Mouse (Mus musculus): ENCODE measurements around the gene Ccnb1. TPM values are rescaled to one million over a fixed set of nuclear protein-coding genes. Genes with fewer than 3 reads are reported as not detected.
"Not testable (repeated sequence)": the region's sequence is repeated elsewhere in the genome, so short reads cannot be mapped to it uniquely, and the experiment has no call there.

The Ccnb1 gene
- total RNA-seq, 2 experiments from 2014 or later, result 4.2 to 4.3 TPM

DNA sequence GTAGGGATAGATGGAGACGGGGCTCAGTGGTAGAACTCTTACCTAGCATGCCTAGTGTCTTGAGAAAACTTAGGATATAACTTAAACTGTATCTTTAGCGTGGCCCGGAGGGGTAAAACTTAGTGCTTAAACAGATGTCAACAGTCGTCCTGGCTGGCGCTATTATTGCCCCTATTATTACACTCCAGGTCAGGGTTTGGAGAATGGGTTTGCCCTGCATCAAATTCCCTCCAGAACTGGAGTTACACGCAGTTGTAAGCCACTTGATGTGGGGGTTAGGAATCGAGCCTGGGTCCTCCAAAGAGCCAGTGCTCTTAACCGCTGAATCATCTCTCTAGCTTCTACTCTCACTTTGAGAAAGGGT lies 10.3 kb downstream of the Ccnb1 start:
- intact Hi-C loops (cut with DNase I; ENCODE audit: low total_unique reads), result no loop called here
- DNase-seq, result no peak

DNA sequence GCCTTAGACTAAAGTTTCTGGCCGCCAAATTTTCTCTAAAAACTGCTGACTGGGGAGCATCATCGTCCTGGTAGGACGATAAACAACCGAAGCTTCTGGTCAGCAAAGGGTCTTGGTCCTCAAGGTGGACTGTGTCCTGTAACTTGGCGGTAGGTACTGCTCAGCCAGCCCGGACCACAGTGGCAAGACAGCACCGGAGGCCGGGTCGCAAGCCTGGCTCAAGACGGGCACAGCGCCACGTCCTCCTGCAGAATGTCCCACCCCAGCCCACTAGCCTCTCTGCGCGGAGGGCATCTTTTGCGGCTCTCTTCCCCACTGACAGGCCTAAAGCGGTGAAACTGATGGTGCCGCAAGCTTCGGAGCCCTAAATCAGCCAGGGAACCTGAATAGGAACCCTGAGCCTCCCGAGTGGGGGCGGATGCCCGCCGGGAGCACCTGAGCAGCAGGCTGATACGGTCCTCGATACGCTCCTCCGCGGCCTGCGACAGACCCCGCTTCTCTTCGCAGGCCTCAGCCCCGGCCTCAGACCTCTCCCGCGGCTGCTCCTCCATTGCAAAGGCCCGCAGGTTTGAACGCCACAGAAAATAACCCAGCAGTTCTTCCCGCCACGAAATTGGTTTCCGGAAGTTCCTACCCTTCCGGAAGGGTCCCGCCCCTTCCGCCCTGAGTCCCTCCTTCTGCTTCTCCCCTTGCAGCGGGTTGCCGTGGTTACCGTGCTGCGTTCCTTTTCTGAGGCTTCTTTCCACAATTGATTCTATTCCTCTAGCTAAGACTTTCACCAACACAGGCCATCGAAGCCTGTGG lies 10.9 kb downstream of the Ccnb1 start, which contains the start of gene Cenph:
TSS of gene Cenph (minus strand) at position 648 of the 804 bp plus-strand sequence.
- DNase-seq, result peak; percentile 82
- intact Hi-C loops (cut with DNase I; ENCODE audit: low total_unique reads), result no loop called here

DNA sequence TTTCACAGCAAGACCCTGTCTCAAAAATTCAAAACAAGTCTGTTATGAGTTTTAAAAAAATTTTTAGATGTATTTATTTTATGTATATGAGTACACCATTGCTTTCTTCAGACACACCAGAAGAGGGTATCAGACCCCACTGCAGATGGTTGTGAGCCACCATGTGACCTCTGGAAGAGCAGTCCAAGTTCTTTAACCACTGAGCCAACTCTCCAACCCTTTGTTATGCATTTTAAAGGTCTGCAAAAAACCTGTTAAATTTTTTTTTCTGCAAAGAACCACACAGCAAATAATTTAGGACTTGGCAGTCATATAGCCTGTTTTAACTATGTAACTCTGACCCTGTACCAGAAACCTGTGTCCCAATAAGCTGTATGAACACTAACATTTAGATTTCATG lies 11.7 kb downstream of the Ccnb1 start:
- no peak for DNase-seq
- intact Hi-C loops (cut with DNase I; ENCODE audit: low total_unique reads), result no loop called here

DNA sequence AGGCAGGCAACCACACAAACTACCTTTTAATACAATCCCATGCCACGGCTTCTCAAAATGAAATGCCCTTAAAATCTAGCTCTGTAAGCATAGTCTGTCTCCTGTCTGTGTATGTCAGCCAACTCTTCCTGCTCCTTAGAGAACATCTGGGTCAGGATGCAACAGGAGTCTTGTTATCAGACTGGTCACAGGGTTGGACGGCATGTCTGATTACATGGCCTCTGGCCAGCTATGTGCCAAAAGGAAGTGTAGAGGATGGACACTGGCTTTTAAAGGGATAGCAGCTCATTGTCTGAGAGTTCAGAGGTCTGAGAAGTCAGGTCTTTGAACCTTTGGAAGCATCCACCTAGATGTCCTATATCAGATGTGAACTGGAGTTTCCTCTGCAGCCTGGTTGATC lies 31.0 kb downstream of the Ccnb1 start:
- no peak for DNase-seq
- intact Hi-C loops (cut with DNase I; ENCODE audit: low total_unique reads), result no loop called here

DNA sequence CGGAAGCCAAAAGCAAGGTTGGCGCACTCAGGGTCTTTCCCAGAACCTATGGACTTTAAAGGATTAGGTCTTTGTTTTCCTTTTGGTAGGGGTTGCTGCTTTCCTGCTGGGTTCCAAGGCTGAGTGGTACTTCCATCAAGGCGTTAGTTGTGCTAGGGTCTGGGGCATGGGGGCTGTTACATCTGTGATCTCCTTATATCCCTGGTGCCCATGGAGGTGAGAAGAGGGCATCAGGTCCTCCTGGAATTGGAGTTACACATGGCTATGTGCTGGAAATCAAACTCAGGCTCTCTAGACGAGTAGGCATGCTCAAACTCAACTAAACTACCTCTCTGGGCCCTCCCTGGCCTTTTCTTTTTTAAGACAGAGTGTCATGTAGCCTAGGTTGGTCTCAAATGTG lies 32.2 kb downstream of the Ccnb1 start:
- no peak for DNase-seq
- intact Hi-C loops (cut with DNase I; ENCODE audit: low total_unique reads), result no loop called here

DNA sequence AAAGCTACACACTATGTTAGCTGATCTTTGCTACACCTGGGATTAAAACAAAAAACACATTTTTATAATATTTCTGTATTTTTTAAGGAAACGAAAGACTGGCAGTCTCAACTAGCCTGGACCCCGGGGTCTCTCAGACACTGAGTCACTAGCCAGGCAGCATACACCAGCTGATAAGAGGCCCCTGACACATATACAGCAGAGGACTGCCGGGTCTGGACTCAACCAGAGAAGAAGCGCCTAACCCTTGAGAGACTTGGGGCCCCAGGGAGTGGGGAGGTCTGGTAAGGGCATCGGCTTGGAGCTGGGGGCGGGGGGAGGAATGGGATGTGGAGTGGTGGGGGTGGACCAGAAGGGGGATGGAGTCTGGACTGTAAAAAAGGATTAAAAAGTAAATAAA lies 33.4 kb downstream of the Ccnb1 start:
- no peak for DNase-seq
- intact Hi-C loops (cut with DNase I; ENCODE audit: low total_unique reads), result no loop called here

DNA sequence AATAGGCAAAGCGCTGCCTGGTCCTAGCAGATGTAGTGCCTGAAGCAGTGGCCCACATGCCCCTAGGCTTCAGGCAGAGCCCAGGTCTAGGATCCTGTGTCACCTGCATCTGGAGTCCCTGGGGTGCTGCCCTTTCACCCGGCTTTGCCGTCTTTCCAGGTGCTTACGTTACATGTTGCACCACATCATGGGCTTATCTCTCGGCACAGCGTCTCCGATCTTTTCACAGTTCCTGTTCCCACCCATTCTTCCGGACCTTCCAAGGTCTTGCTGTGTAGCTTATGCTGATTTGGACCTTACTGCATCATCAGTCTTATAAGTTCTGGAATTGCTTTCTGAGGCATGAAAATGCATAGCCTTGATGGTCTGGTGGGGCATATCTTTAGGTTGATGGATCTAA lies 33.8 kb downstream of the Ccnb1 start:
- no peak for DNase-seq
- intact Hi-C loops (cut with DNase I; ENCODE audit: low total_unique reads), result no loop called here

DNA sequence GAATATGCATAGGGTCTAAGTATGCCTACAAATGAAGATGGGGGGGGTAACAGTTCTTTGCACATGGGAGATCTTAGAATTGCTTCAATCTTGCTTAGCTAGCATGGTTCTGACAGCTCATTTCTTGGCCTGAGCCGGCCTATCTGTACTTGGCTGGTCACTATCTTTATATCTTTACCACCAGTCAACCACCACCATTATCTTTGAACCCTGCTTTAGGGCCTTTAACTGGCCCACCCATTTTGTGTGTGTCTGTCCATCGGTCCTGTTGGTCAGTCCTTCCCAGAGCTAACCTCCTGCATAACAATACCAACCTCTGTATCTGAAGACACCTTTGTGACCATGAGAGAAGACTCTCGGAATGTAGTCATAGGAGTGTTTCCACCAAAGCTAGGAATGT lies 35.0 kb downstream of the Ccnb1 start:
- intact Hi-C loops (cut with DNase I; ENCODE audit: low total_unique reads), result no loop called here
- no peak for DNase-seq

DNA sequence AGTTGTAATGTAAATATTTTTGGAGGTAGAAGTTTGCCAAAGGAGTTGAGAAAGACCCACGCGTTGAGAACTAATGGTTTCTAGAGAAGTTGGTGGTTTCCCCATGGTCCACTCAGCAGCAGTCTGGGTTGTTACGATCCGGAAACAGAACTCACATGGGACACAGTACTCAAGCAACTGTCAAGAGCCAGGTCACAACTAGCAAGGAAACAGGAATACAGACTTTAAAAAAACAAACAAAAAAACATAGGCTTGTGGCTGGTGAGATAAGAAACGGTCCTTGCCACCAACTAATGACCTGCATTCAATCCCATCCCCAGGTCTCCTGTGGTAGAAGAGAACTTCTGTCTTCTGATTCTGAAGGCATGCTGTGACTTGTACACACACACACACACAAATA lies 35.6 kb downstream of the Ccnb1 start:
- DNase-seq, result no peak
- intact Hi-C loops (cut with DNase I; ENCODE audit: low total_unique reads), result no loop called here

DNA sequence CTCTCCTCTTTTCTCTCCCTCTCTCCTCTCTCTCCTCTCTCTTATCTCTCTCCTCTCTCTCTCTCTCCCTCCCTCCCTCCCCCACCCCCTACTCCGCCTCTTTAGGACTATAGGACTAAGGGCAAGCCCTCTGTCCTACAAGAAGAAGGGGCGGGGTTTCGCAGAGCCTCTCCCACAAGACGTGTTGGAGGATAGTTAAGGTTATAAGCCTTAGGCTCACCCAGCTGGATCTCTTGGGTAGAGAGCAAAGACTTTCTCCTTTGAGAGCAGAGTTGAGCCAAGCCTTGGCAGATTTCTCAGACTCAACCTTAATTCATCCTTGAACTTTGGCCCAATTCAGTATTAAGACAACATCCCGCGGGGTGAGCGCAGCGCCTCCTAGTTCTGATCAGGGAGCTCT lies 37.7 kb downstream of the Ccnb1 start:
- no peak for DNase-seq
- intact Hi-C loops (cut with DNase I; ENCODE audit: low total_unique reads), result no loop called here

DNA sequence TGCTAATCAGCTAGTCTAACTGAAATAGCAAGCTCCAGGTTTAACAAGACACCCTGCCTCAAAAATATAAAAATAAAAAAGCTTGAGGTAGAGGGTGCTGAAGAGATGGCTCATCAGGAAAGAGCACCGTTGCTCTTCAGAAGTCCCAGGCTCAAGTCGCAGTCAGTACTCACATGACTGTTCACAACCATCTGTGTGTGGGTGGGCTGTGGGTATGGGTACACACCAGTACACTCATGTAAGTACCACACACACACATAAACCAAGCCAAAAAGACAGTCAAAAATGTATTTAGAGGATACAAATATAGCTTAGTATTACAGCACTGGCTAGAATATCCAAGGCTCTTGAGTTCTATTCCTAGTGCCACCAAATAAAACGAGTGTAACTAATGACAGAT lies 40.3 kb downstream of the Ccnb1 start:
- intact Hi-C loops (cut with DNase I; ENCODE audit: low total_unique reads), result no loop called here
- DNase-seq, result no peak

DNA sequence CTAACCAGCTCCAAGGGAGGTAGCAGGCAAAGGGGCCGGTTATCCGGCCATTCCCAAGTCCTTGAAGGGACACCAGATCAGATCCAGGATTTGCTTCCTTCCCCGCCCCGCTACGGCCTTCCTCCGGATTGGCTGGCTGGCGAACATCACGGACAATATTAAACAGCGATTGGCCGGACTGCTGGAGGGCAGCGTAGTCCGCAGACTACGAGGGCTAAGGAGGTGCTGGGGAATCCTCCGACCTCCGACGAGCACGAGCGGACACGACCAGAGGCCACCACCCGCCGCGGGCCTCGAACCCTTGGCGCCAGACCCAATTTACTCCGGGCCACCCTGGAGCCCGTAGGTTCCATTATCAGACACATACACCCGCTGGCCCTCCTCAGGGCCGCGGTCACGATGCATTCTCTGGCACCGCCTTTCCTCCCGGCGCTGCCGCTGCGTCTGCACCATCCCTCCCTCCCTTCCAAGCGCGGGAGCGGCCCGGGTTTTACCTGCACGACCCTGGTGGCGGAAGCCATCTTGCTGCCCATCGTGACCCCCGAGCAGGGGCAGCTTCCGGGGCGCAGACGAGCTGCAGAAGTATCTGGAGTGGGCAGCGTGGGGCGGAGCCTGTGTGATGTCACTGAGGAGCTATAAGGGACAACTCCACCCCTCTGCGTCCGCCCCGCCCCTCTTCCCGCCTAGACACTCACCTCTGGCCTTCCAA lies 42.2 kb downstream of the Ccnb1 start, which contains the start of gene Mrps36:
TSS of gene Mrps36 (minus strand) at position 624 of the 709 bp plus-strand sequence.
- intact Hi-C loops (cut with DNase I; ENCODE audit: low total_unique reads), result no loop called here
- peak; percentile 93 for DNase-seq

DNA sequence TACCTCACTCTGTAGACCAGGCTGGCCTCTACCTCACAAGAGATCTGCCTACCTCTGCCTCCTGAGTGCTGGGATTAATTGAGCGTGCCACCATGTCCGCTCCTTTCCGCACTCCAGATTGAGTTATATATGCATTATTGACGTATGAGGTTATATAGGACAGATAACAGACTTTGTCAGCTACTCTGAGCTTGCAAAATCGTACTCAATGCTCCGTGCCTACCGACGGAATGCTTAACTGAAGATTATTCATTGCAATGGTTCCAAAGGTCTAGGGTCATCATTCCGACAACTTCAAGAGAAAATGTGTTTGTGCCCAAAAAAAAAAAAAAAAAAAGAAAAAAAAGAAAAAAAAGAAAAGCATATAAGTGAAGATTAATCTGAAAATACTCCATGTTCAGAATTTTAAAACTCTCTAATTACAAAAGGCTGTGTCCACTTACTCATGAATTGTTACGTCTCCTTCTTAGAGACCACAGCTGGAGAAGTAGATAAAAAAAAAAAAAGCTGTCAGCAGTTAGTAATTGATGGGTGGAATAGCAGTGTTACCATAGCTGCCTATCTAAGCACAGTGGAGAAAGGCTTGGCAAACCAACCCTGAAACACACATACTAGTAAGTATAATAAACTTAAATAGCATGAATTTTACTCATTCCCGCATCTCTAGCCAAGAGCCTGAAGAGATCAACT lies 42.9 kb downstream of the Ccnb1 start:
- intact Hi-C loops (cut with DNase I; ENCODE audit: low total_unique reads), result no loop called here
- DNase-seq, result no peak

DNA sequence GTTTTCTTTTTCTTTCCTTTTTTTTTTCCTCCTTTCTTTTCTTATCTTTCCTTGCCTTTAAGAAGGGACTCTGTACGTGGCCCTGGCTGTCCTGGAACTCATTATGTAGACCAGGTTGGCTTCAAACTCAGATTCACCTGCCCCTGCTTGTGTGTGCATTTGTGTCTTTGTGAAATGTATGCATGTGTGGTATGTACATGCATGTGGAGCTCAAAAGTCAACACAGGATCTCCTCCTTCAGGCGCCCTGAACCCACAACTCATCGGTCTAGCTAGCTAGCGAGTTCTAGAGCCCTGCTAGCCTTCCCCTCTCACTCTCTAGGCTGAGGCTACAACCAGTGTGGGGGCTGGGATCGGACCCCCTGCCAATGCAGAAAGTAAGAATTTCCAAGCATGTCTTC lies 43.5 kb downstream of the Ccnb1 start:
- intact Hi-C loops (cut with DNase I; ENCODE audit: low total_unique reads), result no loop called here

DNA sequence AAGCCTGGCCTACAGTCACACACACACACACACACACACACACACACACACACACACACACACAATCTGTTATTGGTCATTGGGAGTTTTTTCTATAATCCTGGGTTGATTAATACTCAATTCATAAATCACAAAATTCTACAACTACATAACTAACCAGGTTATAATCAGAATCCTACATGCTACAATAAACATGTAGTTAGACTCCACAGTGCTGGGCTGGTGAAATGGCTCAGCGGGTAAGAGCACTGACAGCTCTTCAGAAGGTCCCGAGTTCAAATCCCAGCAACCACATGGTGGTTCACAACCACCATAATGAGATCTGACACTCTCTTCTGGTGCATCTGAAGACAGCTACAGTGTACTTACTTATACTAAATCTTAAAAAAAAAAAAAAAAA lies 53.6 kb downstream of the Ccnb1 start:
- DNase-seq, result no peak
- intact Hi-C loops (cut with DNase I; ENCODE audit: low total_unique reads), result no loop called here

More for the DNA sequence above, 43.5 kb downstream of the Ccnb1 start:
- DNase-seq, result no peak

DNA sequence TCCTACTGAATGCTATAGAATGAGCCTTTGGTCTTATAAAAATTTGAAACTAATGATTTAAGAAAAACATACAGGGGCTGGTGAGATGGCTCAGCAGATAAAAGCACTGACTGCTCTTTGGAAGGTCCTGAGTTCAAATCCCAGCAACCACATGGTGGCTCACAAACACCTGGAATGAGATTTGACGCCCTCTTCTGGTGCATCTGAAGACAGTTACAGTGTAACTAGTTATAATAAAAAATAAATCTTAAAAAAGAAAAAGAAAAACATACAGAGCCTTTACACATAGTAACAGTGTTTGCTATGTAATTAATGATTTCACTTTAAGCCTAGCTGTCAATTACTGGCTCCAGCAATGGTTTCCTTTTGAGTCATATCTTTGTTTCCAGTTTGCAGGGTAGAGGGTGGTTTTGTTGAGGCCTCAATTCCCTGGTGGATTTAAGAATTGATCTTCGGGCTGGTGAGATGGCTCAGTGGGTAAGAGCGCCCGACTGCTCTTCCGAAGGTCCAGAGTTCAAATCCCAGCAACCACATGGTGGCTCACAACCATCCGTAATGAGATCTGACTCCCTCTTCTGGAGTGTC lies 54.8 kb downstream of the Ccnb1 start:
- intact Hi-C loops (cut with DNase I; ENCODE audit: low total_unique reads); DNase-seq: not testable (repeated sequence)

DNA sequence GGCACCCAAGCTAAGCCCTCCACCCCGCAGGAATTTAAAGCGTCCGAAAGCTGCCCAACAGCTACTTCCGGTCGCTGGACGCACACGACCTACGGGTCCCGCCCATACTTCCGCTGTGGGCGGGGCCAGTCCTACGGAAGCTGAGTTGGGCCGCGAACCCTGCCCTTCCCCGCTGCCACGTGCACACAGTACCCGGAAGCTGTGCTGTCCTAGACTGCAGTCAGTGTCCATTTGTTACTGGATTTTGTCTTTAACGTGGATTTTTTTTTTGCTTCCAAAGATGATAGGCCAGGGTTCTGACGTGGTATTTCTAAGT lies 55.6 kb downstream of the Ccnb1 start, which contains the start of gene Cdk7:
TSS of gene Cdk7 (minus strand) at position 79 of the 316 bp plus-strand sequence.
- intact Hi-C loops (cut with DNase I; ENCODE audit: low total_unique reads), result no loop called here
- DNase-seq, result peak; percentile 94

DNA sequence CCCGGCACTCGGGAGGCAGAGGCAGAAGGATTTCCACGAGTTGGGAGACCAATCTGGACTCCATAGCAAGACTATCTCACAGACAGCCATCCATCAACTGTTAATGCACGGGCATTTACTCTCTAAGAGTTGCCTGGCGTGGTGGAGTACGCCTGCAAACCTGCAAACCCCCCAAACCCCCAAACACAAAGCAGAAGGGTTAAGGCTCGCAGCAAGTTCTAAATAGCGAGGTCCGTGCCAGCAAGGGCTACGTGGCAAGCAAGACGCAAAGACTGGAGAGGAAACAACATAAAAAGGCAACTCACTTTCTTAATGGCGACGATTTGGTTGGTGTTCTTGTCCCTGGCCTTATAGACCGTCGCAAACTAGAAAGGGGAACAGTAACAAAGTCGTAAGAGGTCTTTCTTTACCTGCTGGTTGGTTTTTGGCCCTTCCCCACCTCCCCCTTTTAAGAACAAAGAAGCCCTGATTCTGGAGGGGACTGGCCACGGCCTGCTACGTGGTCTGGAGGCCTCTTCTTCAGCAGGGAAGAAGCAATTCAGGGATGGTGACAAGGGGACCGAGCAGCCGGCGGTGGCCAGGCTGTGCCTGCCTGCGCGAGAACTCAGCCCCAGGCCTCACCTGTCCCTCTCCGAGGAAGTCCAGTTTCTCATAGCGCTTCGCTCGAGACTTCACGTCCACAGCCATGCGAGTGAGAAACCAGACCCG lies 56.1 kb downstream of the Ccnb1 start:
- DNase-seq, result no peak
- intact Hi-C loops (cut with DNase I; ENCODE audit: low total_unique reads), result no loop called here

All from gastrocnemius, postnatal 14 days (tissue).